Mouse (Mus musculus): ENCODE measurements at regions not wholly inside any gene's neighbourhood (a gene's known extent, or its start where the extent isn't known, plus 50 kb on each side); places are given as distances from the start of the nearest gene placed in this dataset.
A peak's percentile ranks its signal among the peaks of the same experiment; 100 is the strongest.

GRCm38 (mm10) chr11:111280769-111281168 lies 214.8 kb downstream of the Kcnj2 start:
- no peak for DNase-seq (ENCODE audit: low spot score)

GRCm38 (mm10) chr11:111281237-111282160 lies 215.5 kb downstream of the Kcnj2 start:
- DNase-seq (ENCODE audit: low spot score): no peak

- no peak for DNase-seq (ENCODE audit: low spot score)
These were observed 216.3 kb downstream of the Kcnj2 start for GRCm38 (mm10) chr11:111282283-111282682.

GRCm38 (mm10) chr11:111290537-111290936 lies 224.6 kb downstream of the Kcnj2 start:
- peak; percentile 29 for DNase-seq (ENCODE audit: low spot score)

- DNase-seq (ENCODE audit: low spot score): no peak
These were observed 230.4 kb downstream of the Kcnj2 start for GRCm38 (mm10) chr11:111296309-111296721.

GRCm38 (mm10) chr11:111312802-111313201 lies 246.8 kb downstream of the Kcnj2 start:
- peak; percentile 18 for DNase-seq (ENCODE audit: low spot score)

- DNase-seq (ENCODE audit: low spot score): peak; percentile 2
These were observed 247.6 kb downstream of the Kcnj2 start for GRCm38 (mm10) chr11:111313566-111313965.

GRCm38 (mm10) chr11:111321576-111321975 lies 255.6 kb downstream of the Kcnj2 start:
- no peak for DNase-seq (ENCODE audit: low spot score)

GRCm38 (mm10) chr11:111324453-111325010 lies 258.6 kb downstream of the Kcnj2 start:
- DNase-seq (ENCODE audit: low spot score): no peak

- no peak for DNase-seq (ENCODE audit: low spot score)
These were observed 261.0 kb downstream of the Kcnj2 start for GRCm38 (mm10) chr11:111326915-111327314.

GRCm38 (mm10) chr11:111328258-111328657 lies 262.3 kb downstream of the Kcnj2 start:
- DNase-seq (ENCODE audit: low spot score): no peak

GRCm38 (mm10) chr11:111331592-111331991 lies 265.6 kb downstream of the Kcnj2 start:
- no peak for DNase-seq (ENCODE audit: low spot score)

- DNase-seq (ENCODE audit: low spot score): no peak
These were observed 267.1 kb downstream of the Kcnj2 start for GRCm38 (mm10) chr11:111333021-111333420.

- DNase-seq (ENCODE audit: low spot score): no peak
These were observed 281.6 kb downstream of the Kcnj2 start for GRCm38 (mm10) chr11:111347562-111347961.

- no peak for DNase-seq (ENCODE audit: low spot score)
These were observed 284.1 kb downstream of the Kcnj2 start for GRCm38 (mm10) chr11:111350028-111350427.

GRCm38 (mm10) chr11:111363363-111363762 lies 297.4 kb downstream of the Kcnj2 start:
- DNase-seq (ENCODE audit: low spot score): no peak

- no peak for DNase-seq (ENCODE audit: low spot score)
These were observed 311.2 kb downstream of the Kcnj2 start for GRCm38 (mm10) chr11:111377165-111377564.

- no peak for DNase-seq (ENCODE audit: low spot score)
These were observed 313.9 kb downstream of the Kcnj2 start for GRCm38 (mm10) chr11:111379842-111380241.

- no peak for DNase-seq (ENCODE audit: low spot score)
These were observed 332.7 kb downstream of the Kcnj2 start for GRCm38 (mm10) chr11:111398706-111399105.

- DNase-seq (ENCODE audit: low spot score): no peak
These were observed 343.3 kb downstream of the Kcnj2 start for GRCm38 (mm10) chr11:111409266-111409665.

GRCm38 (mm10) chr11:111424871-111425270 lies 358.9 kb downstream of the Kcnj2 start:
- DNase-seq (ENCODE audit: low spot score): peak; percentile 53

GRCm38 (mm10) chr11:111426715-111427114 lies 360.8 kb downstream of the Kcnj2 start:
- peak; percentile 58 for DNase-seq (ENCODE audit: low spot score)

GRCm38 (mm10) chr11:111442257-111442656 lies 376.3 kb downstream of the Kcnj2 start:
- no peak for DNase-seq (ENCODE audit: low spot score)
